Mouse (Mus musculus): ENCODE measurements around the gene Sptb. TPM values are rescaled to one million over a fixed set of nuclear protein-coding genes. Genes with fewer than 3 reads are reported as not detected.

Sptb gene
- polyA plus RNA-seq, 1 experiment from 2014 or later = 58.9 TPM

GRCm38 (mm10) chr12:76672008-76672407 lies 38.3 kb downstream of the Sptb start:
- Histone ChIP-seq H3K27ac (replicated peaks) (peak overlapping the region; percentile 98), H3K4me2 (peak overlapping the region; percentile 72), H3K36me3 (replicated peaks) (peaks cover 32% of the 10 kb centered on the region), H3K9ac (peak overlapping the region; percentile 59), H3K9me3 (replicated peaks) (no peaks in the 10 kb centered on the region), H3K27me3 (no peaks in the 10 kb centered on the region), H3K4me3 (replicated peaks) (peak overlapping the region; percentile 9; the same call in 1 of the 2 replicates), H3K4me1 (replicated peaks) (peaks cover 96% of the 10 kb centered on the region)
- ATAC-seq (ENCODE audit: insufficient read depth) = no peak
- 50% methylated on average over 8 of the region's 8 CpGs for WGBS (ENCODE audit: insufficient replicate concordance)

- no peaks in the 10 kb centered on the region for H3K27me3 ChIP-seq
- 21% methylated on average over 13 of the region's 13 CpGs for WGBS (ENCODE audit: insufficient replicate concordance)
- ATAC-seq (ENCODE audit: insufficient read depth) = peak; percentile 81
- H3K9me3 ChIP-seq (replicated peaks) = no peaks in the 10 kb centered on the region
- H3K36me3 ChIP-seq (replicated peaks) = peaks cover 34% of the 10 kb centered on the region
- H3K4me1 ChIP-seq (replicated peaks) = peaks cover 93% of the 10 kb centered on the region
- peak overlapping the region; percentile 72 for H3K4me2 ChIP-seq
- H3K27ac ChIP-seq (replicated peaks) = peak overlapping the region; percentile 98
- peak overlapping the region; percentile 35 for H3K4me3 ChIP-seq (replicated peaks)
- peak overlapping the region; percentile 64 for H3K9ac ChIP-seq
Observed at GRCm38 (mm10) chr12:76670533-76671086, 39.7 kb downstream of the Sptb start.

- peak overlapping the region; percentile 35 for H3K4me3 ChIP-seq (replicated peaks)
- peak overlapping the region; percentile 72 for H3K4me2 ChIP-seq
- no peaks in the 10 kb centered on the region for H3K9me3 ChIP-seq (replicated peaks)
- H3K4me1 ChIP-seq (replicated peaks) = peaks cover 93% of the 10 kb centered on the region
- no peaks in the 10 kb centered on the region for H3K27me3 ChIP-seq
- 21% methylated on average over 5 of the region's 5 CpGs for WGBS (ENCODE audit: insufficient replicate concordance)
- H3K36me3 ChIP-seq (replicated peaks) = peaks cover 39% of the 10 kb centered on the region
- no peak for ATAC-seq (ENCODE audit: insufficient read depth)
- H3K27ac ChIP-seq (replicated peaks) = peak overlapping the region; percentile 98
- H3K9ac ChIP-seq = peak overlapping the region; percentile 64
Observed at GRCm38 (mm10) chr12:76669956-76670530, 40.3 kb downstream of the Sptb start.

GRCm38 (mm10) chr12:76668654-76669419 lies 41.5 kb downstream of the Sptb start:
- Histone ChIP-seq H3K4me2 (peak overlapping the region; percentile 72), H3K27ac (replicated peaks) (peak overlapping the region; percentile 98), H3K4me1 (replicated peaks) (peaks cover 93% of the 10 kb centered on the region), H3K4me3 (replicated peaks) (0 out of 2 replicates have a peak overlapping the region, but pooled peaks have one; percentile 35), H3K27me3 (no peaks in the 10 kb centered on the region), H3K36me3 (replicated peaks) (peaks cover 39% of the 10 kb centered on the region), H3K9me3 (replicated peaks) (no peaks in the 10 kb centered on the region), H3K9ac (peak overlapping the region; percentile 64)
- 85% methylated on average over 7 of the region's 7 CpGs for WGBS (ENCODE audit: insufficient replicate concordance)
- ATAC-seq (ENCODE audit: insufficient read depth) = no peak

- Histone ChIP-seq H3K9ac (no peak overlapping the region), H3K27ac (replicated peaks) (peak overlapping the region; percentile 51; the same call in 1 of the 2 replicates), H3K4me1 (replicated peaks) (peaks cover 37% of the 10 kb centered on the region), H3K9me3 (replicated peaks) (no peaks in the 10 kb centered on the region), H3K27me3 (no peaks in the 10 kb centered on the region), H3K4me2 (0 out of 2 replicates have a peak overlapping the region, but pooled peaks have one; percentile 8), H3K4me3 (replicated peaks) (no peak overlapping the region), H3K36me3 (replicated peaks) (peaks cover 73% of the 10 kb centered on the region)
- no peak for ATAC-seq (ENCODE audit: insufficient read depth)
- 90% methylated on average over 6 of the region's 6 CpGs for WGBS (ENCODE audit: insufficient replicate concordance)
Observed at GRCm38 (mm10) chr12:76651788-76652345, 58.5 kb downstream of the Sptb start.

- no peak overlapping the region for H3K4me3 ChIP-seq (replicated peaks)
- H3K9ac ChIP-seq = peak overlapping the region; percentile 7; the same call in 1 of the 2 replicates
- H3K27ac ChIP-seq (replicated peaks) = peak overlapping the region; percentile 51
- no peaks in the 10 kb centered on the region for H3K27me3 ChIP-seq
- peaks cover 56% of the 10 kb centered on the region for H3K4me1 ChIP-seq (replicated peaks)
- 57% methylated on average over 16 of the region's 16 CpGs for WGBS (ENCODE audit: insufficient replicate concordance)
- peak overlapping the region; percentile 24 for H3K4me2 ChIP-seq
- no peaks in the 10 kb centered on the region for H3K9me3 ChIP-seq (replicated peaks)
- H3K36me3 ChIP-seq (replicated peaks) = peaks cover 79% of the 10 kb centered on the region
- ATAC-seq (ENCODE audit: insufficient read depth) = peak; percentile 72
Observed at GRCm38 (mm10) chr12:76649708-76650687, 60.3 kb downstream of the Sptb start.

GRCm38 (mm10) chr12:76645222-76646110 lies 64.9 kb downstream of the Sptb start:
- H3K27ac ChIP-seq (replicated peaks) = 0 out of 2 replicates have a peak overlapping the region, but pooled peaks have one; percentile 2
- no peaks in the 10 kb centered on the region for H3K9me3 ChIP-seq (replicated peaks)
- no peak overlapping the region for H3K9ac ChIP-seq
- peaks cover 62% of the 10 kb centered on the region for H3K4me1 ChIP-seq (replicated peaks)
- WGBS (ENCODE audit: insufficient replicate concordance) = 61% methylated on average over 23 of the region's 23 CpGs
- no peak for ATAC-seq (ENCODE audit: insufficient read depth)
- no peak overlapping the region for H3K4me2 ChIP-seq
- no peak overlapping the region for H3K4me3 ChIP-seq (replicated peaks)
- H3K27me3 ChIP-seq = no peaks in the 10 kb centered on the region
- H3K36me3 ChIP-seq (replicated peaks) = peaks cover 98% of the 10 kb centered on the region

- ATAC-seq (ENCODE audit: insufficient read depth) = no peak
Observed at GRCm38 (mm10) chr12:76643679-76644078, 66.7 kb downstream of the Sptb start.

GRCm38 (mm10) chr12:76642616-76643015 lies 67.7 kb downstream of the Sptb start:
- WGBS (ENCODE audit: insufficient replicate concordance) = 77% methylated on average over 4 of the region's 4 CpGs

More at GRCm38 (mm10) chr12:76643679-76644078, 66.7 kb downstream of the Sptb start:
- Histone ChIP-seq H3K36me3 (replicated peaks) (peaks cover 92% of the 10 kb centered on the region), H3K27ac (replicated peaks) (no peak overlapping the region), H3K9ac (no peak overlapping the region), H3K9me3 (replicated peaks) (no peaks in the 10 kb centered on the region), H3K4me3 (replicated peaks) (no peak overlapping the region), H3K27me3 (no peaks in the 10 kb centered on the region), H3K4me1 (replicated peaks) (peaks cover 49% of the 10 kb centered on the region), H3K4me2 (no peak overlapping the region)
- 82% methylated on average over 8 of the region's 8 CpGs for WGBS (ENCODE audit: insufficient replicate concordance)

More at GRCm38 (mm10) chr12:76642616-76643015, 67.7 kb downstream of the Sptb start:
- Histone ChIP-seq H3K4me3 (replicated peaks) (no peak overlapping the region), H3K27me3 (no peaks in the 10 kb centered on the region), H3K9me3 (replicated peaks) (no peaks in the 10 kb centered on the region), H3K4me2 (no peak overlapping the region), H3K9ac (no peak overlapping the region), H3K36me3 (replicated peaks) (peaks cover 92% of the 10 kb centered on the region), H3K27ac (replicated peaks) (no peak overlapping the region), H3K4me1 (replicated peaks) (peaks cover 49% of the 10 kb centered on the region)
- no peak for ATAC-seq (ENCODE audit: insufficient read depth)

All from liver, embryonic 15.5 days (tissue).